Mouse (Mus musculus) midbrain, embryonic 11.5 days (tissue): ENCODE measurements around the gene St7. TPM values are rescaled to one million over a fixed set of nuclear protein-coding genes. Genes with fewer than 3 reads are reported as not detected.

Experiments
- ATAC-seq: fragments of 200-750 bp; cut with Nextera tagmentation; 2 replicates; pipeline ENCODE4 v1.8.0; 2017; ENCODE audit warnings: moderate TSS enrichment, moderate library complexity; ENCODE audit not compliant: low FRiP score
- DNase-seq: peaks from one replicate; pipeline ENCODE4 v3.0.0; 2015; ENCODE audit warnings: low spot score; ENCODE audit errors: missing footprints
- H3K27ac ChIP-seq: fragments of 300-500 bp; sonication (generic); 2 replicates; pipeline ENCODE4 v1.5.1; 2014; ENCODE audit warnings: low read depth, low read length
- H3K27me3 ChIP-seq: fragments of 300-500 bp; sonication (generic); 2 replicates; pipeline ENCODE4 v1.6.1; 2014; ENCODE audit warnings: mild to moderate bottlenecking, low read length, moderate library complexity, mixed read lengths; ENCODE audit not compliant: control insufficient read depth, insufficient read depth
- H3K36me3 ChIP-seq: fragments of 300-500 bp; sonication (generic); 2 replicates; pipeline ENCODE4 v1.6.1; 2014; ENCODE audit warnings: mild to moderate bottlenecking, low read length, moderate library complexity, mixed read lengths; ENCODE audit not compliant: control insufficient read depth, insufficient read depth
- H3K4me1 ChIP-seq: fragments of 300-500 bp; sonication (generic); 2 replicates; pipeline ENCODE4 v1.6.1; 2014; ENCODE audit warnings: low read length; ENCODE audit not compliant: control insufficient read depth, insufficient read depth
- H3K4me2 ChIP-seq: fragments of 300-500 bp; sonication (generic); 2 replicates; pipeline ENCODE4 v1.6.1; 2014; ENCODE audit warnings: mild to moderate bottlenecking, moderate library complexity
- H3K4me3 ChIP-seq: fragments of 300-500 bp; sonication (generic); 2 replicates; pipeline ENCODE4 v1.5.1; 2014; ENCODE audit warnings: low read depth, low read length
- H3K9ac ChIP-seq: fragments of 300-500 bp; sonication (generic); 2 replicates; pipeline ENCODE4 v1.6.1; 2014; ENCODE audit warnings: low read length
- H3K9me3 ChIP-seq: fragments of 300-500 bp; sonication (generic); 2 replicates; pipeline ENCODE4 v1.6.1; 2016; ENCODE audit warnings: low read length; ENCODE audit not compliant: control insufficient read depth
- WGBS: fragments of 180-500 bp; shearing (Covaris S2); extraction: QIAGEN DNeasy Blood & Tissue Kit; methylation state at CpG from one replicate; pipeline ENCODE4 v1.1.7; 2014; 5-methylcytosine and 5-hydroxymethylcytosine counted together
- polyA plus RNA-seq: library from polyadenylated mRNA; unstranded; fragments of >200 nt; fragmentation: Nextera tagmentation; extraction: Ambion mirVana; gene quantifications from 2 replicates; pipeline ENCODE4 v1.2.1, GENCODE M21; 2014

Gene St7
- polyA plus RNA-seq: 36.6 and 38.6 TPM in 2 replicates

DNA sequence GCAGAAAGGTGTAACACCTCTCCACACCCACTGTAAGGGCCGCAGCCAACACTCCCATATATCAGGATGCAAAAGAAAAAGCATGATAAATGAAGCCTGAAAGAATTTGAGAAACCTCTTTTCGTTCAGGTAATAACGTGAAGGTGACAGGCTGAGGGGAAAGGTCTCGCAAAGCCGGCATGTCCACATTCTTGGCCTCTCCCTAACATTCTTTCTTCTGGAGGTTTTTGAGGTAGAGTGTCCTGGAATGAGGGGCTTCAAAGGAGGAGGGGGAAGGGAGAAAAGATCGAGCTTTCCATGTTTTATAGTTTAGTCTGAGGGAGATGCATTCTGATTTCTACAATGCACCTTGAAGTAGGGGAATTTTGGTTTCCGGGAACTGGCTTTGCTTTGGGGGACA lies at the start of gene St7:
TSS of gene St7 (plus strand) at position 287 of the 400 bp plus-strand sequence.
- Histone ChIP-seq H3K4me2 (peak within 1 kb of the TSS; percentile 87), H3K9me3 (no peaks in the 10 kb centered on the region), H3K27me3 (no peaks in the 10 kb centered on the region), H3K4me3 (peak within 1 kb of the TSS; percentile 79), H3K36me3 (no peaks in the 10 kb centered on the region), H3K9ac (peak within 1 kb of the TSS; percentile 89), H3K4me1 (peaks cover 8% of the 10 kb centered on the region; the same call in 1 of the 2 replicates), H3K27ac (peak within 1 kb of the TSS; percentile 59; the same call in 1 of the 2 replicates)
- 78% methylated on average over 7 of the region's 7 CpGs for WGBS
- DNase-seq: no peak
- ATAC-seq: no peak

DNA sequence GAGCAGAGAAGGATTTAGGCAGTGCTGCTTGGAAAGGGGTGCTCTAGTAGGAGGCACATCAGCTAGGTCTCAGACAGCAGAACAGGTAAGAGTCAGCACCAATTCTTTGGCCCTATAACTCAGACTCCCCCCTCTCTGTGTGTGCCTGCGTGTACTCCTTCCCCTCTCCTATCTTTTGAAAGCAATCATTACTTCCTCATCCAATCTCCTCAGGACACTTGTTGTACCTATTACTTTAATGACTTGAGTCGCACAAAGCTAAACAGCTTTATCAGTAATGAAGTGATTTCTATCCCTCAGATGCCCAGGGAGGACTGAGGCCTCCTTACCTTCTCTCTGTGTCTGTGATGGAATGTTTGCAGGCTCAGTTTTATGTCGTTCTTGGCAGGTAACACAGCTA lies 46.6 kb upstream of the St7 start:
- Histone ChIP-seq H3K4me1 (no peaks in the 10 kb centered on the region), H3K9ac (no peak overlapping the region), H3K36me3 (no peaks in the 10 kb centered on the region), H3K4me2 (no peak overlapping the region), H3K27ac (no peak overlapping the region), H3K27me3 (no peaks in the 10 kb centered on the region), H3K4me3 (no peak overlapping the region), H3K9me3 (no peaks in the 10 kb centered on the region)
- 80% methylated on average over 3 of the region's 3 CpGs for WGBS
- ATAC-seq (no peak), DNase-seq (no peak)

DNA sequence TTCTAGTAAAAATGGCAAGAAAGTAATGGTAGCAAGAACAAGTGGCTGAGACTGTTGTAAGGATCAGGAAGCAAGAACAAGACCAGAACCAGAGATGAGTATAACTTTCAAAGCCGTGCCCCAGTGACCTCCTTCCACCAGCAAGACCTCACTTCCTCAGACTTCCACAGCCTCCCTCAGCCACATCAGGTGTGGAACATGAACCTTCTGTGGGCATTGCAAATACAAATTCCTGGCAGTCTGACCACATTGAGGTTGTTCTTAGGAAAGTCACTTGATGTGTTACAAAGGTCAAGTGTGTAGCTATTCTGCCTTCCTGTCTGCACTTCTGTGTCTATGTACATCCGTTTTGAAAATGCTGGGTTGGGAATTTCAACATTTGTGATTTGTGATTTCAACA lies 40.6 kb upstream of the St7 start:
- WGBS: 90% methylated on average over 2 of the region's 2 CpGs
- H3K27ac ChIP-seq: no peak overlapping the region
- no peaks in the 10 kb centered on the region for H3K4me1 ChIP-seq
- no peak for ATAC-seq
- H3K27me3 ChIP-seq: no peaks in the 10 kb centered on the region
- H3K9me3 ChIP-seq: no peaks in the 10 kb centered on the region
- H3K4me2 ChIP-seq: no peak overlapping the region
- no peaks in the 10 kb centered on the region for H3K36me3 ChIP-seq
- H3K9ac ChIP-seq: no peak overlapping the region
- H3K4me3 ChIP-seq: no peak overlapping the region
- DNase-seq: no peak

DNA sequence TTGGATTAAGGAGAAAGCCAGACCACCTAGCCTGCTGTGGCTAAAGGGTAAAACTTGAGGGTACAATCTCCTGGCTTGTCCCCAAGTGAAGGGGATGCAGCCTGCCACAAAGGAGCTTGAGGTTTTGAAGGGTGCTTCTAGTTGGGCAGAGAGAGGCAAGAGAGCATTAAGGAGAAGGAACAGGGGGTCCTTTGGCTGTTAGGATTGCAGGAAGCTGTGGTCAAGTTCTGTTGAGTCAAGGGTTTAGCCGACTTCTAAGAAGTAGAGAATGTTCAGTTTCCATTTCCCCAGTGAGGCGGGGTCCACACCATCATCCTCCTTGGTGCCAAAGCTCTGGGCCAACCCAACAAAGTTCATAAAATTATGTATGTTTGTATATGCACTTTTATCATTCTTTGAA lies 37.7 kb upstream of the St7 start:
- no peak overlapping the region for H3K27ac ChIP-seq
- 96% methylated on average over 2 of the region's 2 CpGs for WGBS
- H3K9me3 ChIP-seq: no peaks in the 10 kb centered on the region
- DNase-seq: no peak
- no peak for ATAC-seq
- H3K27me3 ChIP-seq: no peaks in the 10 kb centered on the region
- no peak overlapping the region for H3K9ac ChIP-seq
- H3K4me1 ChIP-seq: no peaks in the 10 kb centered on the region
- H3K36me3 ChIP-seq: no peaks in the 10 kb centered on the region
- no peak overlapping the region for H3K4me3 ChIP-seq
- H3K4me2 ChIP-seq: no peak overlapping the region

DNA sequence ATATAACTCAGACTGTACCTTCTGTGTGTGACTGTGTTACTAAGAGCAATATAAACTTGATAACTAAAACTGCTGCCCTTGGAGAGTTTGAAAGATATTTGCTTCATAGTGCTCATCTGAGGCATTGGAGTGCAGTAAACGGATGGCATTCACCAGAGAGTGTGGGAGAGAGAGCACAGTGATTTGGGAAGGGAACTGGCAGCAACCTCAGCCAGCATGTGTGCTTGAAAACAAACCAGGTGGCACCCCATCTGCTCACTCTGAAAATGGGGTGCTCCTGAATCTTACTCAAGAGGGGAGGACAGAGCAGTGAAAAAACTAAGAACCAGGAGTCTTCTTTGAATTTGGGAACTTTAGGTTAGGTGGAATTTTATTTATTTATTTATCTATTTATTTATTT lies 35.4 kb upstream of the St7 start:
- no peak for ATAC-seq
- Histone ChIP-seq H3K27me3 (no peaks in the 10 kb centered on the region), H3K4me3 (no peak overlapping the region), H3K9ac (no peak overlapping the region), H3K4me2 (no peak overlapping the region), H3K36me3 (no peaks in the 10 kb centered on the region), H3K4me1 (no peaks in the 10 kb centered on the region), H3K27ac (no peak overlapping the region), H3K9me3 (no peaks in the 10 kb centered on the region)
- DNase-seq: no peak
- 95% methylated on average over 1 of the region's 1 CpGs for WGBS

DNA sequence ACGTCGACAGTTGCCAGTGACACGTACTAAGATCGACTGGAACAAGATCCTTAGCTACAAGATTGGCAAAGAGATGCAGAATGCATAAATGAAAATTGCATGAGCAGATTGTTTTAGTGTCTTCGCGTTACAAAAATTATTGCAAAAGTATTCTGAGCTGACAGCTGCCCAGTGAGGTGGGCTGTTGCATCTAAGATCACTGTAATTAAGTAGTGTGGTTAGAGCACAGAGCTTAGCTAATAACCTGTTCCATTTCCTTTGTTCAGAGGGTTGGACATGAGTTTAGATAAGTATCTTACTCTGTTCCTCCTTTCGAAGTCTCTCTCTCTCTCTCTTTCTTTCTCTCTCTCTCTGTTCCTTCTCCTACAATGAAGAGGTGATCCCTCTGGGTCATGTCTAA lies 27.4 kb upstream of the St7 start:
- H3K4me3 ChIP-seq: no peak overlapping the region
- H3K9ac ChIP-seq: no peak overlapping the region
- H3K9me3 ChIP-seq: no peaks in the 10 kb centered on the region
- H3K4me2 ChIP-seq: no peak overlapping the region
- no peaks in the 10 kb centered on the region for H3K4me1 ChIP-seq
- DNase-seq (no peak), ATAC-seq (no peak)
- no peaks in the 10 kb centered on the region for H3K27me3 ChIP-seq
- peaks cover 10% of the 10 kb centered on the region; the same call in 1 of the 2 replicates for H3K36me3 ChIP-seq
- no peak overlapping the region for H3K27ac ChIP-seq
- 97% methylated on average over 7 of the region's 7 CpGs for WGBS

DNA sequence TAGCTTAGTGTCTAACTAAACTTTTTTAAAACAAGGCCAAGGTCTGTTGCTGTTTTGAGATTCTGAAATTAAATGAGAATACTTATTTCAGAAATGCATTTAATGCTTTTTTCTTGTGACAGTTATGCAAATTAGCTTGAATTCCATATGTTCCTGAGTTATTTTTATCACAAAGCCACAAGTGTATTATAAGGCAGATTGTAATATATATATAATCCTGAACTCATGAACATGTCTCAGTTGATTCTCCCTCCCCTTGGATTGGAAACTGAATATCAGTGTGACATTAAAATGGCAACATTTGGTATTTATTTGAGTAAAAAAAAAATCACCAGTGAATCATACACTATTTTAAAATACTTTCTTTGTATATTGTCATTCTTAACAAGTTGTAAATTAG lies 26.7 kb upstream of the St7 start:
- Histone ChIP-seq H3K36me3 (peaks cover 10% of the 10 kb centered on the region; the same call in 1 of the 2 replicates), H3K4me1 (no peaks in the 10 kb centered on the region), H3K9ac (no peak overlapping the region), H3K27ac (no peak overlapping the region), H3K27me3 (no peaks in the 10 kb centered on the region), H3K4me3 (no peak overlapping the region), H3K9me3 (no peaks in the 10 kb centered on the region), H3K4me2 (no peak overlapping the region)
- ATAC-seq (no peak), DNase-seq (no peak)

DNA sequence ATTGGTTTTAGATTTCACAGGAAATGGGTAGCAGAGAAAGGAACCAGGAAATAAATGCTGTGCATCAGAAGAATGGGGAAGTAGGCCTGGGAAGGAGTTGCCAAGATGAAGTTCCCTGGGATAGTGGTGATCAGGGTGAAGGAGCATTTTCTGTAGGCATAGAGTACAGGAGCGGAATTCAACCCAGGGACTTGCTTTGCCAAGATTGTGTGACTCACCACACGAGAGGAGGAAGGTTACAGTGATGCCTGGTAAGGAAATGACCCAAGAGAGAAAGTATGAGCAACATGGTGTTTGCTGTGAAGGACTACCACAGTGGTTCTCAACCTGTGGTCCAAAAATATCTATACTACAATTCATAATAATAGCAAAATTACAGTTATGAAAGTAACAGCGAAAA lies 24.9 kb upstream of the St7 start:
- WGBS: 96% methylated on average over 3 of the region's 3 CpGs
- DNase-seq: no peak
- Histone ChIP-seq H3K4me3 (no peak overlapping the region), H3K27me3 (no peaks in the 10 kb centered on the region), H3K4me1 (no peaks in the 10 kb centered on the region), H3K9ac (no peak overlapping the region), H3K36me3 (peaks cover 9% of the 10 kb centered on the region; the same call in 1 of the 2 replicates), H3K9me3 (no peaks in the 10 kb centered on the region), H3K4me2 (no peak overlapping the region), H3K27ac (no peak overlapping the region)
- ATAC-seq: no peak

DNA sequence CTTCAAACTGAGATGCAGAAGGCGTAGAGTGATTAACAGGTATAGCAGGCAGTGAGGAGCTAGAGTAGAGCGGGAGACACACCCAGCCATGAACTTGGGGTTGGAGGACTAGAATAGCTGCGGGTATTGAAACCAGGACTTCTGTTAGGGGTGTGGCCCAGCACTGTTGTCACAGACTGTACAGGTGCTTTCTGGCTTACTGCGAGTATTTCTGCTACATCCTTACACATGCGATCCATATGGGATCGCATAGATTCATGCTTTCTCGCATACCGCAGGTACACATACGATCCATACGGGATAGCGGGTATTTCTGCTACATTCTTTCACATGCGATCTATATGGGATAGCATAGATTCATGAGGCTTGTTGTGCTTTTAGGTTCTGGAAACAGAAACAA lies 24.4 kb upstream of the St7 start:
- H3K27ac ChIP-seq: no peak overlapping the region

DNA sequence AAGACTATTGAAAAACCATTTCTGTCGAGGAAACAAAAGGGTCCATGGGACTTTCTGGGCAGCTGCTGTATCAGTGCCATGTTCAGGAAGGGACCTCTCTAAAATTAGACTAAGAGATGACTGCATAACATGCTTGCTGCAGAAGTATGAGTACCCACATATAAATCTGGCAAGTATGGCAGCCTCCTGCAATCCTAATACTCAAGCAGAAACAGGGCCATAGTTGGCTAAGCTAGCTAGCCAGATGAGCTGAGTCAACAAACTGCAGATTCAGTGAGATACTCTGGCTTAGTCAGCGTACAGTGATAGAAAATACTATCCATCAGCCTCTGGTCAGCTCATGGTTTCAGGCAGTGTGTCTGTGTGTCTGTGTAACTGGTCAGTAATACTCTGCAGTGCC lies 22.9 kb upstream of the St7 start:
- H3K4me1 ChIP-seq: no peaks in the 10 kb centered on the region
- H3K27ac ChIP-seq: no peak overlapping the region
- H3K9me3 ChIP-seq: no peaks in the 10 kb centered on the region
- no peak for DNase-seq
- no peak for ATAC-seq
- no peak overlapping the region for H3K4me3 ChIP-seq
- 0 out of 2 replicates have a peak, but pooled peaks cover 2% of the 10 kb centered on the region for H3K36me3 ChIP-seq
- no peak overlapping the region for H3K4me2 ChIP-seq
- no peak overlapping the region for H3K9ac ChIP-seq
- WGBS: 97% methylated on average over 2 of the region's 2 CpGs
- no peaks in the 10 kb centered on the region for H3K27me3 ChIP-seq

More for the DNA sequence above, 24.4 kb upstream of the St7 start:
- 98% methylated on average over 12 of the region's 12 CpGs for WGBS
- Histone ChIP-seq H3K9ac (no peak overlapping the region), H3K27me3 (no peaks in the 10 kb centered on the region), H3K4me1 (no peaks in the 10 kb centered on the region), H3K4me3 (no peak overlapping the region), H3K9me3 (no peaks in the 10 kb centered on the region), H3K4me2 (no peak overlapping the region), H3K36me3 (peaks cover 4% of the 10 kb centered on the region; the same call in 1 of the 2 replicates)
- DNase-seq (no peak), ATAC-seq (0 out of 2 replicates have a peak, but pooled peaks have one; percentile 22)
